Mouse (Mus musculus) heart, adult 8-10 months (tissue): Measurements from ENCODE around the gene Aida. TPM values are rescaled to one million over a fixed set of nuclear protein-coding genes. Genes with fewer than 3 reads are reported as not detected.
"Not testable (repeated sequence)": the region's sequence is repeated elsewhere in the genome, so short reads cannot be mapped to it uniquely, and the experiment has no call there.

ENCODE experiments used
- DNase-seq: peaks from one replicate; pipeline ENCODE4 v3.0.0; 2022; ENCODE audit warnings: low spot score
- total RNA-seq, 4 experiments: library from RNA; stranded (reverse); gene quantifications; 2 replicates each; pipeline ENCODE4 v1.2.4; 2022

Aida gene
- 10 to 100 TPM; 22.3 to 32.3 (median 28.5) TPM for total RNA-seq

GRCm38 (mm10) chr1:183296465-183296864 lies at the start of gene Aida:
Gene Aida (plus strand): TSS chr1:183296590.
- DNase-seq = no peak

- no peak for DNase-seq
Observed at GRCm38 (mm10) chr1:183248144-183248543, 48.2 kb upstream of the Aida start.

- no peak for DNase-seq
Observed at GRCm38 (mm10) chr1:183250612-183251011, 45.8 kb upstream of the Aida start.

- DNase-seq = no peak
Observed at GRCm38 (mm10) chr1:183251818-183252217, 44.6 kb upstream of the Aida start.

GRCm38 (mm10) chr1:183252574-183252973 lies 43.8 kb upstream of the Aida start:
- no peak for DNase-seq

- peak; percentile 19 for DNase-seq
Observed at GRCm38 (mm10) chr1:183264145-183265008, 32.0 kb upstream of the Aida start.

GRCm38 (mm10) chr1:183265921-183266467 lies 30.4 kb upstream of the Aida start:
- no peak for DNase-seq

GRCm38 (mm10) chr1:183267666-183268065 lies 28.7 kb upstream of the Aida start:
- DNase-seq = no peak

- DNase-seq = peak; percentile 21
Observed at GRCm38 (mm10) chr1:183272867-183273818, 23.2 kb upstream of the Aida start.

GRCm38 (mm10) chr1:183274385-183274784 lies 22.0 kb upstream of the Aida start:
- no peak for DNase-seq

GRCm38 (mm10) chr1:183275763-183276162 lies 20.6 kb upstream of the Aida start:
- DNase-seq = no peak

GRCm38 (mm10) chr1:183288351-183288750 lies 8.0 kb upstream of the Aida start:
- DNase-seq = no peak

- DNase-seq = no peak
Observed at GRCm38 (mm10) chr1:183289576-183289975, 6.8 kb upstream of the Aida start.

- peak; percentile 93 for DNase-seq
Observed at GRCm38 (mm10) chr1:183296877-183297383, 540 bp downstream of the Aida start, which contains the start of gene Brox. Gene Brox (minus strand): TSS chr1:183297269.

GRCm38 (mm10) chr1:183297473-183297885 lies 1.1 kb downstream of the Aida start:
- DNase-seq = peak; percentile 35

GRCm38 (mm10) chr1:183297886-183298489 lies 1.6 kb downstream of the Aida start:
- peak; percentile 66 for DNase-seq

GRCm38 (mm10) chr1:183299161-183299560 lies 2.8 kb downstream of the Aida start:
- DNase-seq = peak; percentile 100

GRCm38 (mm10) chr1:183307555-183307954 lies 11.2 kb downstream of the Aida start:
- DNase-seq = no peak

- no peak for DNase-seq
Observed at GRCm38 (mm10) chr1:183308476-183308875, 12.1 kb downstream of the Aida start.

GRCm38 (mm10) chr1:183309601-183310000 lies 13.2 kb downstream of the Aida start:
- not testable (repeated sequence) for DNase-seq

- no peak for DNase-seq
Observed at GRCm38 (mm10) chr1:183312076-183312475, 15.7 kb downstream of the Aida start.
